Mouse (Mus musculus) splenic B cell, adult 2 months (primary cell): ENCODE data around the gene Ski.

Experiments used
- DNase-seq: peaks from one replicate; pipeline ENCODE4 v3.0.0-alpha.2; 2011; ENCODE audit warnings: low read depth, low spot score
- H3K27me3 ChIP-seq: 2 replicates; pipeline ENCODE4 v1.6.1; 2012; ENCODE audit warnings: mild to moderate bottlenecking, low read length, moderate library complexity, mixed read lengths; ENCODE audit not compliant: control insufficient read depth, poor library complexity, insufficient read depth, severe bottlenecking
- H3K36me3 ChIP-seq: 2 replicates; pipeline ENCODE4 v1.6.1; 2012; ENCODE audit warnings: mild to moderate bottlenecking, low read length, moderate library complexity, mixed read lengths; ENCODE audit not compliant: control insufficient read depth, poor library complexity, insufficient read depth, severe bottlenecking

Gene Ski

GRCm38 (mm10) chr4:155209494-155209893 is 12.9 kb downstream of the Ski start:
- Histone ChIP-seq H3K36me3 (no peaks in the 10 kb centered on the region), H3K27me3 (no peaks in the 10 kb centered on the region)
- no peak for DNase-seq

DNA sequence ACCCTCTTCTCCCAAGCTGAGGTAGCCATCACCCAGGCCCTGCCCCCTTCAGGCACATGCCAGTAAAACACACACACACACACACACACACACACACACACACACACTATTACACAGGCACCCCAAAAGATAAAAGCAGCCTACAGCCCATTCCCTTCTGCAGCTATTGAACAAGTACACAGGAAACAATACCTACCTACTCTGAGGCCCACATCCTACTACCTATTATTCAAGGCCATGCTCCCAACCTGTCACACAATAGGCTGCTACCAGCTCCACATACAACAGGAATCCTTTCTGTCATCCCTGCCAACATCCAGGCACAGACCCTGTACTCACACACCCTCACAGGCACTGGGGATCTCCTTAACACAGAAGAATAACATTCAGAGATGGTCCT is 13.3 kb downstream of the Ski start:
- DNase-seq: no peak
- H3K36me3 ChIP-seq: no peaks in the 10 kb centered on the region
- no peaks in the 10 kb centered on the region for H3K27me3 ChIP-seq

DNA sequence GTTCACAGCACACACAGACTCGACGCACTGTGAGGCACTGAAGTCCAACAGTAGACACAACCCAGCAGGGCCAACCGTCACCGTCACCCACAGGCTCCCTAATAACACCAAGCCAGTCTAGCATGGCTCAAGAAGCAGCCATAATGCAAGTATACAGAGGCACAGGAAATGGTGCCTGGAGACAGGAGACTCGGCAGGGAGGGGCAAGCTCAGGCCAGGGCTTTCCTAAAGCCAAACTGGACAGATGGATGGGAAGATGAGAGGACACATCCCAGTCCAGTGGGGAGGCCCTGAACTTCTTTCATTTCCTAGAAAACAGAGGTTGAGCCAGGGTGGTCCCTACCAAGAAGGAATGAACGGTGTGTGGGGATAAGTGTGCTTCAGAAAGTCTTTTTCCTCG is 13.8 kb downstream of the Ski start:
- Histone ChIP-seq H3K27me3 (no peaks in the 10 kb centered on the region), H3K36me3 (no peaks in the 10 kb centered on the region)
- DNase-seq: no peak

- H3K36me3 ChIP-seq: no peaks in the 10 kb centered on the region
- no peak for DNase-seq
- H3K27me3 ChIP-seq: no peaks in the 10 kb centered on the region
Measured at GRCm38 (mm10) chr4:155207841-155208240, 14.6 kb downstream of the Ski start.

DNA sequence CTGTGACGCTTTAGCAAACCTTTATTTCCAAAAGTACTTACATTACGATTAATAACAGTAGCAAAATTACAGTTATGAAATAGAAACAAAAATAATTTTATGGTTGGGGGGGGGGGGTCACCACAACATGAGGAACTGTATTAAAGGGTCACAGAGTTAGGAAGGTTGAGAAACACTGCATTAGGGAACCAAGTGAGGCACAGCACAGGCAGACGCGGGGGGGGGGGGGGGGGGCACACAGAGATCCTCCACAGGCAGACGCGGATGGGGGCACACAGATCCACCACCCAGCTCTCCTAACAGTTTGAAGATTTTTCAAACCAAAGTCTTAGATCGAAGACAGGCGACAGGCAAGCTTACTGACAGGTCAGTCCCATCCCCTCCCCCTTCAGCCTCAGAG is 15.9 kb downstream of the Ski start:
- DNase-seq: no peak
- Histone ChIP-seq H3K27me3 (no peaks in the 10 kb centered on the region), H3K36me3 (no peaks in the 10 kb centered on the region)

DNA sequence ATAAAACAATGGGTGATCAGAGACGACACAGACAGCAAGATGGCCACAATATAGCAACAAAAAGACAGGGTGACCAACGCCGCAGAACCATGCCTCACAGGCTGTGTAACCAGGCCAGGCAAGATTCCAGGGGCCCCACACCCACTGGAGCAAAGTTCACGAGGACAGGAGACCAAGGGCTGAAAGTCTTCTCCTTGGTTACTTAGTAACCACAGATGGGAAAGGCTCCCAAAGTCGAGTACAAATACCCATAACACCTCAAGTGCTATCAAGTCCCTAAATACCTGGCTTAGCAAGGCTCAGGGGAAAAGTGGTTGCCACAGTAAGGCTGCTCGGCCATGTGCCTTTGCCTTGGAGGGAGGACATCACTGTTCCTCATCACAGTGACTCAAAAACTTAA is 16.5 kb downstream of the Ski start:
- DNase-seq: no peak
- no peaks in the 10 kb centered on the region for H3K36me3 ChIP-seq
- no peaks in the 10 kb centered on the region for H3K27me3 ChIP-seq

DNA sequence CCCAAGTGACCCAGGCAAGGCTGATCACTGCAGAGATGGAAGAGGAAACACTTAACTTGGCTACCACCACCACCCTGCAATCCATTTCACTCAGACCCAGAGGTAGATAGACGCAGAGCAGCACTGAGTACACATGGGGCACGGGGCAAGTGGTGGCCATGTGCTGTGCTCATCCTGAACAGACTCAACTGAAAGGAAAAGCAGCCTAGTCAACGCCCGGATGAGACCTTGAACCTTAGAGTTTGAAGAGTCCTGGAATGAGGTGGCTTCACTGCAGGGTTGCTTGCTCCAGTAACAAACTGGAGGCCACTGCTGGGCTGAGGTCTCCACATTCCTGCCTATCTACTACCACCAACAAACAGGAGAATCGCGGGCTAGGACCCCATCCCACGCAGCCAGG is 20.6 kb downstream of the Ski start:
- DNase-seq: no peak
- H3K27me3 ChIP-seq: no peaks in the 10 kb centered on the region

GRCm38 (mm10) chr4:155200861-155201390 is 21.5 kb downstream of the Ski start:
- no peaks in the 10 kb centered on the region for H3K27me3 ChIP-seq
- DNase-seq: peak; percentile 97
- H3K36me3 ChIP-seq: no peaks in the 10 kb centered on the region

More for the DNA sequence above, 20.6 kb downstream of the Ski start:
- H3K36me3 ChIP-seq: no peaks in the 10 kb centered on the region

DNA sequence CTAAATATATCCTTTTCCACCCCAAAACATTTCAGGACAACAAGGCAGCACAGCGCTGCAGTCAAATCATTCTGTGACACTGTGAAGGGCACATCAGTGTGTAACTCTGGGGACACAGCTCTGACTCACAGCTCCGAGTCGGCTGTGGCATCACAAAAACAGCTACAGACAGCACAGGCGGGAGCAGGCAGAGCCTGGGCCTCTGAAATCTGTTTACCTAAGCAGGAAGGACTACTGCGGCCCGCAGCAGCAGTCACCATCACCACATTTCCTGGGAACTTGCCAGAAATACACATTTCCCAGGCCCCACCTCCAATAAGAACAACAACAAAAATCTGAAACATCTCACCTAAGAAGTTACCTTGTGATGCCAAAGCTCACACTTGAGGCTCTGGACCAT is 24.7 kb downstream of the Ski start:
- no peak for DNase-seq

GRCm38 (mm10) chr4:155195204-155195603 is 27.2 kb downstream of the Ski start:
- no peak for DNase-seq
- Histone ChIP-seq H3K36me3 (no peaks in the 10 kb centered on the region), H3K27me3 (no peaks in the 10 kb centered on the region)

More for the DNA sequence above, 24.7 kb downstream of the Ski start:
- H3K36me3 ChIP-seq: no peaks in the 10 kb centered on the region
- H3K27me3 ChIP-seq: no peaks in the 10 kb centered on the region

DNA sequence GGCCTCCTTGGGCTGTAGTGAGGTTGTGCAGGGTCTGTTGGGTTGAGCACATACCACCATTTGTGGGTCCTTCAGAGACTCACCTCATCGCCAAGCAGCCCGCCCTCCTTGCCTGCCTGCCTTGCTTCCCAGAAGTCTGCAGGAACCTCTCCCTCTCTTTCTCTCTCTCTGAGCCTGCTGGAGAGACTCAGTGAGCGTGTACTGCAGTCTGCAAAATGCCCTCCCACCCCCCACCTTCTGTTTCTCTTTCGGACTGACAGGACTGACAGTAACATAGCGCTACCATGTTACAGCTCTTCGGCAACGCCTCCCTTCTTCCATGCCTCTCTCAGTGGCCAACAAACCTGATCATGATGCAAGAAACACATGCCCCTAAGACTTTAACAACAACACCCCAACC is 32.1 kb downstream of the Ski start:
- Histone ChIP-seq H3K27me3 (no peaks in the 10 kb centered on the region), H3K36me3 (no peaks in the 10 kb centered on the region)
- DNase-seq: no peak

- no peaks in the 10 kb centered on the region for H3K36me3 ChIP-seq
- H3K27me3 ChIP-seq: no peaks in the 10 kb centered on the region
- peak; percentile 19 for DNase-seq
Measured at GRCm38 (mm10) chr4:155189711-155190139, 32.7 kb downstream of the Ski start.

DNA sequence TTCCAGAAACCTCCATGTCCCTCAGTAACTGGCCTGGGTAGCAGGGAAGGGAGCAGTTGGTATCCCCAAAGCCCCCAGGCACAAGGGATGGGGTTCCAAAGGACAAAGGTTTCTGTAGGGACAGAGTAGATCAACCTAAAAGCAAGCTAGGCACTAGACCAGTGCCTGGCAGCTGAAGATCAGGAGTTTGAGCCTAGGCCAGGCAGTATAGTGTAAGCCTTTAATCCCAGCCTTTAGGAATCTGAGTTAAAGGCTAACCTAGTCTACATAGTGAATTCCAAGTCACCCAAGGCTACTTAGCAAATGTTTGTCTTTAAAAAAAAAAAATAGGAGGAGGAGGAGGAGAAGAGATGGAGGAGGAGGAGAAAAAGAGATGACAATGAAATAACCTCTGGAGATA is 33.6 kb downstream of the Ski start:
- no peak for DNase-seq
- H3K36me3 ChIP-seq: no peaks in the 10 kb centered on the region
- no peaks in the 10 kb centered on the region for H3K27me3 ChIP-seq

DNA sequence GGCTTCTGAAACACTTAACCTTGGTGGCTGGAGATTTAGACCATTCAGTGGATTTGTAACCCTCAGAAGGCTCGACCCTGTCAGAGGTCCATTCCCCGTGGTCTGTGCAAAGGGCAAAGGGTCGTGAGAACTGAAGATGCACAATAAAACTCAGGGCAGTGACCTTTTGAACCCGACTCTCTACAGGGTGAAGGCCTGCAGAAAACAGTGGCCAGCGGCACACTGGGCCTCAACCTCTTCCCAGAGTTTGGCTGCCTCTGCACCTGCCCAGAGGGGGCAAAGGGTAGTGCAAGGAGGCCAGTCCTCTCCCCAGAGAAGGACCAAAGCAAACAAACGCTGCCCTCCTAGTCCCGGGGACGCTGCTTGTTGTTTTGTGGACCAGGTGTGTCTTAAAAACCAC is 34.1 kb downstream of the Ski start:
- no peaks in the 10 kb centered on the region for H3K27me3 ChIP-seq
- no peak for DNase-seq
- H3K36me3 ChIP-seq: no peaks in the 10 kb centered on the region

DNA sequence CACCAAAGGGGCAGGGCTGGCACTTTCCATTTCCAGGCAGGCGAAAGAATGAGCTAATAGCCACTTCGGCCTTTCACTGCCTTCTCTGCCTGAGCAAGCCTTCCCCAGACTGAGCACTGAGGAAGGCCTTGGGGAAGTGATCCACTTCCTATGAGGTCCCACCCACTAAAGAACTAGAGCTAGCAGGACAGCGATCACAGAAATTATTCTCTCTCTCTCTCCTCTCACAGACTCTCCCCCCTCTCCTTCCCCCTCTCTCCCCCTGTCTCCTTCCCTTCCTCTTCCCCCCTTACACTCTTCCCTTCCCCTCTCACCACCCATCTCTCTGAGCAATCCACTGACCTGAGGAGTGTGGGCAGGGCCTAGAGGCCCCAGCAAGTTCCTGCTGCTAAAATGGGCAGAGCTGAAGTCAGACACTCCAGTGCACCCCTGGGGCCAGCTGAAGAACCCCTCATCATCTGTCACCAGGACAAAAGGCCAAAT is 35.2 kb downstream of the Ski start:
- H3K36me3 ChIP-seq: no peaks in the 10 kb centered on the region
- no peaks in the 10 kb centered on the region for H3K27me3 ChIP-seq
- DNase-seq: peak; percentile 52

- no peaks in the 10 kb centered on the region for H3K27me3 ChIP-seq
- no peaks in the 10 kb centered on the region for H3K36me3 ChIP-seq
Measured at GRCm38 (mm10) chr4:155185845-155186244, 36.5 kb downstream of the Ski start.

More at GRCm38 (mm10) chr4:155185845-155186244, 36.5 kb downstream of the Ski start:
- DNase-seq: no peak
